Mouse (Mus musculus) G1E (cell line): ENCODE results near the gene Mecr.

Source experiments
- CTCF ChIP-seq: IDR thresholded peaks from 2 replicates; pipeline ENCODE4 v1.5.1; 2012; ENCODE audit warnings: low read depth, low read length, inconsistent platforms, mixed read lengths
- GATA1 ChIP-seq: IDR thresholded peaks from 2 replicates; pipeline ENCODE4 v1.6.1; 2012; ENCODE audit warnings: borderline replicate concordance, low read length, inconsistent platforms, mixed read lengths
- GATA2 ChIP-seq: IDR thresholded peaks from 2 replicates; pipeline ENCODE4 v1.6.1; 2012; ENCODE audit warnings: low read depth, low read length, inconsistent platforms, borderline replicate concordance
- POLR2AphosphoS5 ChIP-seq: IDR thresholded peaks from 2 replicates; pipeline ENCODE4 v1.6.1; 2012; ENCODE audit warnings: low read depth, low read length, inconsistent platforms; ENCODE audit not compliant: insufficient replicate concordance
- TAL1 ChIP-seq: conservative IDR thresholded peaks from 2 replicates; pipeline ENCODE4 v1.6.1; 2012; ENCODE audit warnings: low read depth, low read length, inconsistent platforms, mixed read lengths

DNA sequence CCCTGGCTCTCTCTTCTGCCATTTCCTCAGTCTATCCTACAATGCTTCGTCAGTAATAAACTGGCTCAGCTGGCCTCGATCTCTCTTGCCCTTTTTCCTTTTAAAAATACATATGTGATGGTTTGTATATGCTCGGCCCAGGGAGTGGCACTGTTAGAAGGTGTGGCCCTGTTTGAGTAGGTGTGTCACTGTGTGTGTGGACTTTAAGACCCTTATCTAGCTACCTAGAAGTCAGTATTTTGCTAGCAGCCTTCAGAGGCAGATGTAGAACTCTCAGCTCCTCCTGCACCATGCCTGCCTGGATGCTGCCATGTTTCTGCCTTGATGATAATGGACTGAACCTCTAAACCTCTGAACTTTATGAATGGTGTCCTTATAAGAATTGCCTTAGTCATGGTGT lies 20.7 kb upstream of the Mecr start:
- TF ChIP-seq CTCF (no peak), GATA1 (no peak), GATA2 (no peak), POLR2AphosphoS5 (no peak), TAL1 (no peak)
